Mouse (Mus musculus) kidney, adult 2 months (tissue): Measurements from ENCODE around the gene Zswim9.

Experiments used
- CTCF ChIP-seq: fragments of 200-500 bp; conservative IDR thresholded peaks from 2 replicates; pipeline ENCODE4 v1.5.1; 2011; ENCODE audit warnings: low read depth, mild to moderate bottlenecking, control low read depth, low read length, moderate library complexity, mixed read lengths; ENCODE audit not compliant: insufficient read depth, insufficient read length
- POLR2A ChIP-seq: fragments of 200-500 bp; IDR thresholded peaks from one replicate; pipeline ENCODE4 v1.6.1; 2011; ENCODE audit warnings: low read depth, low read length, control low read depth

DNA sequence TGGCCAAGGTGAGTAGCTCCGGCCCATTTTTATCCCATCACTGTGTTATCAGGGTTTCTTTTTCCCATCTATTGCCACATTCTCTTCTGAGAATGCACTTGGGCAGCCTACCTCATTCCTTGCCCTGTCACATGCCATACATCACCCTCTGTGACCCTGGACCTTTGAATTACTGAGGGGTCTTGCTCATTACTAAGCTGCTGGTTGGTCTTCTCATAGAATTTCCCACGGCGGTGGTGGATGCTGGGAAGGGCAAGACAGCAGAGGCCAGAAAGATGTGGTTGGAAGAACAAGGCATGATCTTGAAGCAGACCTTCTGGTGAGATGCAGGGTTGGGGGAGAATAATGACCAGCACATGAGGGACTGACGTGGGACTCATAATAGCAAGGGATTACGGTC, 20.3 kb upstream of the Zswim9 start:
- TF ChIP-seq CTCF: no peak
- TF ChIP-seq POLR2A: no peak
